Mouse (Mus musculus) heart, embryonic 13.5 days (tissue): ENCODE results near the gene Tns1. TPM values are rescaled to one million over a fixed set of nuclear protein-coding genes. Genes with fewer than 3 reads are reported as not detected.

Source experiments
- ATAC-seq: fragments of 200-750 bp; cut with Nextera tagmentation; 2 replicates; pipeline ENCODE4 v1.8.0; 2017; ENCODE audit warnings: moderate TSS enrichment; ENCODE audit not compliant: insufficient number of reproducible peaks, low FRiP score, low TSS enrichment; ENCODE audit errors: extremely low read depth
- H3K27ac ChIP-seq: fragments of 300-500 bp; sonication (generic); replicated peaks from 2 replicates; pipeline ENCODE4 v1.5.1; 2015; ENCODE audit warnings: moderate library complexity, mild to moderate bottlenecking, inconsistent platforms
- H3K27me3 ChIP-seq: fragments of 300-500 bp; sonication (generic); replicated peaks from 2 replicates; pipeline ENCODE4 v1.6.1; 2015; ENCODE audit warnings: mild to moderate bottlenecking, inconsistent platforms
- H3K36me3 ChIP-seq: fragments of 300-500 bp; sonication (generic); 2 replicates; pipeline ENCODE4 v1.6.1; 2015; ENCODE audit warnings: mild to moderate bottlenecking, inconsistent platforms
- H3K4me1 ChIP-seq: fragments of 300-500 bp; sonication (generic); 2 replicates; pipeline ENCODE4 v1.6.1; 2015; ENCODE audit warnings: inconsistent platforms
- H3K4me2 ChIP-seq: fragments of 300-500 bp; sonication (generic); 2 replicates; pipeline ENCODE4 v1.6.1; 2015; ENCODE audit warnings: inconsistent platforms, mild to moderate bottlenecking, moderate library complexity
- H3K4me3 ChIP-seq: fragments of 300-500 bp; sonication (generic); 2 replicates; pipeline ENCODE4 v1.5.1; 2015; ENCODE audit warnings: moderate library complexity, mild to moderate bottlenecking, inconsistent platforms
- H3K9ac ChIP-seq: fragments of 300-500 bp; sonication (generic); 2 replicates; pipeline ENCODE4 v1.6.1; 2015; ENCODE audit warnings: inconsistent platforms, mild to moderate bottlenecking, moderate library complexity
- H3K9me3 ChIP-seq: fragments of 300-500 bp; sonication (generic); 2 replicates; pipeline ENCODE4 v1.6.1; 2016; ENCODE audit warnings: inconsistent platforms
- WGBS: fragments of 180-500 bp; shearing (Covaris S2); methylation state at CpG from one replicate; pipeline ENCODE4 v1.1.7; 2015; ENCODE audit warnings: mixed read lengths; 5-methylcytosine and 5-hydroxymethylcytosine counted together
- polyA plus RNA-seq: library from polyadenylated mRNA; unstranded; fragments of >200 nt; fragmentation: Nextera tagmentation; extraction: Ambion mirVana; gene quantifications from 2 replicates; pipeline ENCODE4 v1.2.1, GENCODE M21; 2015

Gene Tns1
- polyA plus RNA-seq, 1 experiment from 2014 or later, result 105 TPM

- ATAC-seq, result no peak
- Histone ChIP-seq H3K27me3 (no peaks in the 10 kb centered on the region), H3K27ac (peak overlapping the region; percentile 99), H3K9ac (peak overlapping the region; percentile 74), H3K4me1 (peaks cover 82% of the 10 kb centered on the region), H3K4me3 (no peak overlapping the region), H3K4me2 (peak overlapping the region; percentile 54), H3K9me3 (0 out of 2 replicates have a peak, but pooled peaks cover 4% of the 10 kb centered on the region), H3K36me3 (peaks cover 35% of the 10 kb centered on the region)
- WGBS, result 65% methylated on average over 3 of the region's 3 CpGs
These were observed 115.3 kb downstream of the Tns1 start for GRCm38 (mm10) chr1:74008966-74009365.

- ATAC-seq, result peak; percentile 68; the same call in 1 of the 2 replicates
- H3K4me2 ChIP-seq, result peak overlapping the region; percentile 54
- H3K9ac ChIP-seq, result peak overlapping the region; percentile 74
- H3K27ac ChIP-seq, result peak overlapping the region; percentile 99
- 0 out of 2 replicates have a peak, but pooled peaks cover 4% of the 10 kb centered on the region for H3K9me3 ChIP-seq
- H3K27me3 ChIP-seq, result no peaks in the 10 kb centered on the region
- 5% methylated on average over 5 of the region's 5 CpGs for WGBS
- H3K36me3 ChIP-seq, result peaks cover 31% of the 10 kb centered on the region
- peak overlapping the region; percentile 3; the same call in 1 of the 2 replicates for H3K4me3 ChIP-seq
- peaks cover 82% of the 10 kb centered on the region for H3K4me1 ChIP-seq
These were observed 115.8 kb downstream of the Tns1 start for GRCm38 (mm10) chr1:74008498-74008897.

- Histone ChIP-seq H3K27ac (peak overlapping the region; percentile 99), H3K27me3 (no peaks in the 10 kb centered on the region), H3K4me3 (no peak overlapping the region), H3K9me3 (0 out of 2 replicates have a peak, but pooled peaks cover 4% of the 10 kb centered on the region), H3K4me1 (peaks cover 82% of the 10 kb centered on the region), H3K9ac (peak overlapping the region; percentile 74), H3K36me3 (peaks cover 27% of the 10 kb centered on the region), H3K4me2 (peak overlapping the region; percentile 54)
- ATAC-seq, result peak; percentile 1; the same call in 1 of the 2 replicates
- 15% methylated on average over 7 of the region's 7 CpGs for WGBS
These were observed 116.7 kb downstream of the Tns1 start for GRCm38 (mm10) chr1:74007398-74008050.

- no peak overlapping the region for H3K4me2 ChIP-seq
- peaks cover 100% of the 10 kb centered on the region for H3K4me1 ChIP-seq
- peak overlapping the region; percentile 56; the same call in 1 of the 2 replicates for H3K9ac ChIP-seq
- no peaks in the 10 kb centered on the region for H3K27me3 ChIP-seq
- no peak for ATAC-seq
- no peak overlapping the region for H3K4me3 ChIP-seq
- peak overlapping the region; percentile 99 for H3K27ac ChIP-seq
- WGBS, result 39% methylated on average over 3 of the region's 3 CpGs
- peaks cover 10% of the 10 kb centered on the region for H3K36me3 ChIP-seq
- no peaks in the 10 kb centered on the region for H3K9me3 ChIP-seq
These were observed 119.2 kb downstream of the Tns1 start for GRCm38 (mm10) chr1:74005020-74005419.

- Histone ChIP-seq H3K36me3 (peaks cover 10% of the 10 kb centered on the region), H3K27ac (peak overlapping the region; percentile 98), H3K9ac (peak overlapping the region; percentile 33; the same call in 1 of the 2 replicates), H3K4me2 (no peak overlapping the region), H3K4me1 (peaks cover 100% of the 10 kb centered on the region), H3K4me3 (no peak overlapping the region), H3K9me3 (no peaks in the 10 kb centered on the region), H3K27me3 (no peaks in the 10 kb centered on the region)
- 25% methylated on average over 2 of the region's 2 CpGs for WGBS
- ATAC-seq, result no peak
These were observed 120.5 kb downstream of the Tns1 start for GRCm38 (mm10) chr1:74003723-74004122.

- H3K27ac ChIP-seq, result peak overlapping the region; percentile 98
- peak overlapping the region; percentile 37 for H3K4me2 ChIP-seq
- 37% methylated on average over 10 of the region's 10 CpGs for WGBS
- 0 out of 2 replicates have a peak overlapping the region, but pooled peaks have one; percentile 9 for H3K4me3 ChIP-seq
- H3K36me3 ChIP-seq, result peaks cover 22% of the 10 kb centered on the region
- no peaks in the 10 kb centered on the region for H3K27me3 ChIP-seq
- H3K4me1 ChIP-seq, result peaks cover 100% of the 10 kb centered on the region
- peak; percentile 28; the same call in 1 of the 2 replicates for ATAC-seq
- H3K9me3 ChIP-seq, result no peaks in the 10 kb centered on the region
- peak overlapping the region; percentile 72 for H3K9ac ChIP-seq
These were observed 122.8 kb downstream of the Tns1 start for GRCm38 (mm10) chr1:74001449-74001820.

GRCm38 (mm10) chr1:74000810-74001448 is 123.3 kb downstream of the Tns1 start:
- Histone ChIP-seq H3K9me3 (no peaks in the 10 kb centered on the region), H3K27me3 (no peaks in the 10 kb centered on the region), H3K4me1 (peaks cover 100% of the 10 kb centered on the region), H3K27ac (peak overlapping the region; percentile 98), H3K36me3 (peaks cover 27% of the 10 kb centered on the region), H3K9ac (peak overlapping the region; percentile 72), H3K4me3 (0 out of 2 replicates have a peak overlapping the region, but pooled peaks have one; percentile 9), H3K4me2 (peak overlapping the region; percentile 37)
- WGBS, result 64% methylated on average over 2 of the region's 2 CpGs
- ATAC-seq, result no peak

GRCm38 (mm10) chr1:74000191-74000651 is 124.0 kb downstream of the Tns1 start:
- Histone ChIP-seq H3K9me3 (no peaks in the 10 kb centered on the region), H3K4me3 (no peak overlapping the region), H3K4me1 (peaks cover 100% of the 10 kb centered on the region), H3K4me2 (peak overlapping the region; percentile 33), H3K9ac (peak overlapping the region; percentile 72), H3K27me3 (no peaks in the 10 kb centered on the region), H3K27ac (peak overlapping the region; percentile 98), H3K36me3 (peaks cover 34% of the 10 kb centered on the region)
- peak; percentile 2; the same call in 1 of the 2 replicates for ATAC-seq
- WGBS, result 8% methylated on average over 5 of the region's 5 CpGs

- peak overlapping the region; percentile 98 for H3K27ac ChIP-seq
- no peak for ATAC-seq
- no peak overlapping the region for H3K4me3 ChIP-seq
- H3K4me2 ChIP-seq, result peak overlapping the region; percentile 50
- H3K27me3 ChIP-seq, result no peaks in the 10 kb centered on the region
- H3K9me3 ChIP-seq, result no peaks in the 10 kb centered on the region
- H3K9ac ChIP-seq, result peak overlapping the region; percentile 72
- H3K4me1 ChIP-seq, result peaks cover 100% of the 10 kb centered on the region
- WGBS, result 66% methylated on average over 5 of the region's 5 CpGs
- H3K36me3 ChIP-seq, result peaks cover 40% of the 10 kb centered on the region
These were observed 124.7 kb downstream of the Tns1 start for GRCm38 (mm10) chr1:73999533-73999932.

GRCm38 (mm10) chr1:73998925-73999375 is 125.3 kb downstream of the Tns1 start:
- peak overlapping the region; percentile 98 for H3K27ac ChIP-seq
- 23% methylated on average over 5 of the region's 5 CpGs for WGBS
- peak overlapping the region; percentile 50 for H3K4me2 ChIP-seq
- ATAC-seq, result no peak
- H3K4me3 ChIP-seq, result no peak overlapping the region
- peak overlapping the region; percentile 72 for H3K9ac ChIP-seq
- no peaks in the 10 kb centered on the region for H3K27me3 ChIP-seq
- H3K9me3 ChIP-seq, result no peaks in the 10 kb centered on the region
- H3K36me3 ChIP-seq, result peaks cover 40% of the 10 kb centered on the region
- peaks cover 100% of the 10 kb centered on the region for H3K4me1 ChIP-seq

- Histone ChIP-seq H3K4me3 (no peak overlapping the region), H3K9ac (peak overlapping the region; percentile 72), H3K9me3 (no peaks in the 10 kb centered on the region), H3K27me3 (no peaks in the 10 kb centered on the region), H3K27ac (peak overlapping the region; percentile 98), H3K4me1 (peaks cover 100% of the 10 kb centered on the region), H3K4me2 (peak overlapping the region; percentile 50), H3K36me3 (peaks cover 45% of the 10 kb centered on the region)
- peak; percentile 5; the same call in 1 of the 2 replicates for ATAC-seq
- 28% methylated on average over 9 of the region's 9 CpGs for WGBS
These were observed 126.0 kb downstream of the Tns1 start for GRCm38 (mm10) chr1:73998131-73998865.
